Mouse (Mus musculus) small intestine, adult 2 months (tissue): ENCODE data around the gene Pkd2l1. TPM values are rescaled to one million over a fixed set of nuclear protein-coding genes. Genes with fewer than 3 reads are reported as not detected.
"Not testable (repeated sequence)": the region's sequence is repeated elsewhere in the genome, so short reads cannot be mapped to it uniquely, and the experiment has no call there.

Source experiments
- H3K27ac ChIP-seq: fragments of 200-500 bp; 2 replicates; pipeline ENCODE4 v1.5.1; 2012; ENCODE audit warnings: low read depth, low read length, control low read depth, inconsistent platforms; ENCODE audit not compliant: insufficient read depth
- H3K27me3 ChIP-seq: fragments of 200-500 bp; 2 replicates; pipeline ENCODE4 v1.6.1; 2012; ENCODE audit warnings: mild to moderate bottlenecking, moderate library complexity, low read length, inconsistent platforms; ENCODE audit not compliant: control insufficient read depth, insufficient read depth
- H3K36me3 ChIP-seq: fragments of 200-500 bp; 2 replicates; pipeline ENCODE4 v1.6.1; 2012; ENCODE audit warnings: mild to moderate bottlenecking, low read length, control low read depth, inconsistent platforms; ENCODE audit not compliant: control insufficient read depth, insufficient read depth
- H3K4me1 ChIP-seq: fragments of 200-500 bp; 2 replicates; pipeline ENCODE4 v1.6.1; 2012; ENCODE audit warnings: low read length, inconsistent platforms, mixed read lengths; ENCODE audit not compliant: control insufficient read depth, insufficient read depth, insufficient read length
- H3K4me3 ChIP-seq: fragments of 200-500 bp; 2 replicates; pipeline ENCODE4 v1.5.1; 2012; ENCODE audit warnings: low read depth, mild to moderate bottlenecking, control low read depth, inconsistent platforms, low read length, moderate library complexity
- CTCF ChIP-seq: fragments of 200-500 bp; IDR thresholded peaks from 2 replicates; pipeline ENCODE4 v1.5.1; 2012; ENCODE audit warnings: low read depth, mild to moderate bottlenecking, control low read depth, inconsistent platforms, low read length, moderate library complexity, mixed read lengths; ENCODE audit not compliant: insufficient replicate concordance, insufficient read length; ENCODE audit errors: extremely low read depth
- POLR2A ChIP-seq: fragments of 200-500 bp; IDR thresholded peaks from 2 replicates; pipeline ENCODE4 v1.6.1; 2012; ENCODE audit warnings: low read depth, mild to moderate bottlenecking, control low read depth, inconsistent platforms, low read length, moderate library complexity
- WGBS: fragments of 180-500 bp; shearing (Covaris S2); methylation state at CpG from one replicate; pipeline ENCODE4 v1.1.7; 2018; 5-methylcytosine and 5-hydroxymethylcytosine counted together
- polyA plus RNA-seq: library from polyadenylated mRNA; depleted of rRNA; stranded (reverse); fragments of >200 nt; gene quantifications from 2 replicates; pipeline ENCODE4 v1.2.3, GENCODE M21; 2012

Pkd2l1 gene
- polyA plus RNA-seq, 1 experiment = 0.10 TPM

- H3K36me3 ChIP-seq = peaks cover 57% of the 10 kb centered on the region
- TF ChIP-seq CTCF (no peak), POLR2A (no peak)
- 68% methylated on average over 10 of the region's 10 CpGs for WGBS
- H3K27me3 ChIP-seq = no peaks in the 10 kb centered on the region
- H3K27ac ChIP-seq = no peak overlapping the region
- H3K4me1 ChIP-seq = no peaks in the 10 kb centered on the region
- no peak overlapping the region for H3K4me3 ChIP-seq
These were observed 64.3 kb downstream of the Pkd2l1 start for GRCm38 (mm10) chr19:44127729-44128497.

- H3K27me3 ChIP-seq = no peaks in the 10 kb centered on the region
- H3K27ac ChIP-seq = no peak overlapping the region
- H3K4me1 ChIP-seq = no peaks in the 10 kb centered on the region; the same call in 1 of the 2 replicates
- WGBS = 95% methylated on average over 7 of the region's 7 CpGs
- H3K36me3 ChIP-seq = peaks cover 59% of the 10 kb centered on the region
- H3K4me3 ChIP-seq = no peak overlapping the region
- TF ChIP-seq POLR2A (no peak), CTCF (no peak)
These were observed 71.1 kb downstream of the Pkd2l1 start for GRCm38 (mm10) chr19:44121137-44121536.

GRCm38 (mm10) chr19:44120686-44121085 is 71.6 kb downstream of the Pkd2l1 start:
- H3K27ac ChIP-seq, H3K27me3 ChIP-seq, H3K4me1 ChIP-seq, H3K4me3 ChIP-seq: not testable (repeated sequence)
- H3K36me3 ChIP-seq = peaks cover 57% of the 10 kb centered on the region
- 87% methylated on average over 9 of the region's 9 CpGs for WGBS

- TF ChIP-seq POLR2A (no peak), CTCF (no peak)
- peaks cover 51% of the 10 kb centered on the region for H3K36me3 ChIP-seq
- no peaks in the 10 kb centered on the region for H3K27me3 ChIP-seq
- H3K27ac ChIP-seq = no peak overlapping the region
- H3K4me3 ChIP-seq = no peak overlapping the region
- H3K4me1 ChIP-seq = no peaks in the 10 kb centered on the region; the same call in 1 of the 2 replicates
These were observed 74.4 kb downstream of the Pkd2l1 start for GRCm38 (mm10) chr19:44117793-44118192.

GRCm38 (mm10) chr19:44111706-44112105 is 80.5 kb downstream of the Pkd2l1 start:
- 55% methylated on average over 7 of the region's 7 CpGs for WGBS

GRCm38 (mm10) chr19:44110356-44110755 is 81.9 kb downstream of the Pkd2l1 start:
- Histone ChIP-seq H3K27ac (peak overlapping the region; percentile 90), H3K4me3 (no peak overlapping the region), H3K4me1 (peaks cover 12% of the 10 kb centered on the region; the same call in 1 of the 2 replicates), H3K27me3 (no peaks in the 10 kb centered on the region), H3K36me3 (peaks cover 24% of the 10 kb centered on the region)
- WGBS = 38% methylated on average over 9 of the region's 9 CpGs
- TF ChIP-seq CTCF = no peak
- TF ChIP-seq POLR2A = no peak

More at GRCm38 (mm10) chr19:44111706-44112105, 80.5 kb downstream of the Pkd2l1 start:
- Histone ChIP-seq H3K4me1 (peaks cover 9% of the 10 kb centered on the region; the same call in 1 of the 2 replicates), H3K27ac (no peak overlapping the region), H3K36me3 (peaks cover 24% of the 10 kb centered on the region), H3K4me3 (no peak overlapping the region), H3K27me3 (no peaks in the 10 kb centered on the region)
- TF ChIP-seq CTCF (peak; percentile 60; the same call in 1 of the 2 replicates), POLR2A (no peak)

GRCm38 (mm10) chr19:44108996-44109395 is 83.2 kb downstream of the Pkd2l1 start:
- H3K27me3 ChIP-seq = no peaks in the 10 kb centered on the region
- H3K27ac ChIP-seq = peak overlapping the region; percentile 78; the same call in 1 of the 2 replicates
- TF ChIP-seq POLR2A = no peak
- no peak for TF ChIP-seq CTCF
- peaks cover 15% of the 10 kb centered on the region for H3K36me3 ChIP-seq
- peaks cover 12% of the 10 kb centered on the region; the same call in 1 of the 2 replicates for H3K4me1 ChIP-seq
- no peak overlapping the region for H3K4me3 ChIP-seq
